Mouse (Mus musculus): ENCODE results near the gene Hes6. TPM values are rescaled to one million over a fixed set of nuclear protein-coding genes. Genes with fewer than 3 reads are reported as not detected.

The Hes6 gene
- total RNA-seq, 2 experiments from 2014 or later = 12.4 to 13.1 TPM

DNA sequence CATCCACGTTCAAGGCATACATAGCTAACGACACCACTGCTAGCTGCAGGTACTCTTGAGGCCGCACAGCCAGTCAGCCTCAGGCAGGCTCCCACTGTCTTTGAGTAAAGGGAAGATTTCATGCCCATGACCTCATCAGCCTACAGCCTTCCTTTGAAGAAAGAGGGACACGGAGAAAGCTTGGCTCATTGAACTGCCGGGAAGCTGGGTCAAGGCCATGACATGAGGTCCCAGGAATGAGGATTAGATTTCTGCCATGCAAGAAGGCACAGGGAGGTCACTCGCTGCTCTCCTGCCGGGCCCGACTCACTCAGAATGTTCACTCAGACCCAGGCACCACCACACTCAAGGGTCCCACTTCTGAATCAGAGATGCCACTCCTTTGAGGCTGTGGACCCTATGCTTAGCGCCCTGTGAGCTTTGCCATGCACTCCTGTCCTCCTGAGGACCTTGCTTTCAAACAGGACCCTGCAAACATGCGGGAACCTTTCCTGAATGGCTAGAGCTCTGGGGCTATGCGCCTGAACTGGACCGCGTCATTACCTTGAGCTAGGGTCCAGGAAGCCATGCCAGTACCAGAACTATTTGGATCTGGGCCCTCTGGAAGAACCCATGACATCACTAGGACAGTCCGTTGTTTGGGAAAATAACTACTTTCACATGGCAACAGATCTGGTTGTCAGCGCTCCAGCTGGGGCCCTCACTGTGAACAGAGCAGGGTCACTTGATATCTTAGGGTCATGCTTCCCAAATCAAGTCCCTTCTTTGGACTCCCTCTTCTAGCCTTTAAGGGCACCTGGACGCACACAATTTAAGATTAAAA is 48.8 kb downstream of the Hes6 start:
- intact Hi-C loops (cut with DNase I) = no loop called here
- DNase-seq (ENCODE audit: low spot score in 2 of 2) = no peak

- DNase-seq (ENCODE audit: low spot score in 2 of 2) = no peak
- intact Hi-C loops (cut with DNase I) = no loop called here
These were observed 51.7 kb downstream of the Hes6 start for GRCm38 (mm10) chr1:91362113-91362512.

Other genes starting within 250 kb of the Hes6 start
- gene Ramp1, start 234.2 kb downstream of the Hes6 start, total RNA-seq (2021) = 10 to 100 TPM; 49.9 to 54.2 TPM
- 10 to 100 TPM; 54.9 TPM for gene Ube2f, start 163.7 kb downstream of the Hes6 start, total RNA-seq (2021)
- gene Scly, start 115.7 kb downstream of the Hes6 start, total RNA-seq (2021) = 10 to 100 TPM; 15.0 to 16.0 TPM
- gene Espnl, start 92.0 kb downstream of the Hes6 start, total RNA-seq (2021) = under 1 TPM; 0.14 to 0.27 TPM
- under 1 TPM in 1 of 2 experiments, not detected in 1; 0.16 TPM for gene Klhl30, start 63.0 kb downstream of the Hes6 start, total RNA-seq (2021)
- gene Erfe, start 47.6 kb downstream of the Hes6 start, total RNA-seq (2021) = under 1 TPM; 0.44 to 0.85 TPM
- gene Ilkap, start 15.2 kb downstream of the Hes6 start, total RNA-seq (2021) = 10 to 100 TPM; 59.7 to 61.7 TPM
- gene Per2, start 45.3 kb upstream of the Hes6 start, total RNA-seq (2021) = 10 to 100 TPM; 25.3 to 30.0 TPM
- 10 to 100 TPM; 15.5 to 15.8 TPM for gene Traf3ip1, start 80.6 kb upstream of the Hes6 start, total RNA-seq (2021)
- gene Asb1, start 126.5 kb upstream of the Hes6 start, total RNA-seq (2021) = 10 to 100 TPM; 41.7 to 42.4 TPM

Data from left cerebral cortex, postnatal 25 days (tissue).